Mouse (Mus musculus) neural tube, embryonic 13.5 days (tissue): ENCODE measurements around the gene Mmp7. TPM values are rescaled to one million over a fixed set of nuclear protein-coding genes. Genes with fewer than 3 reads are reported as not detected.

Source experiments
- ATAC-seq: fragments of 200-750 bp; cut with Nextera tagmentation; 2 replicates; pipeline ENCODE4 v1.8.0; 2017; ENCODE audit warnings: low read depth, mild to moderate bottlenecking, moderate TSS enrichment, moderate library complexity
- H3K27ac ChIP-seq: fragments of 300-500 bp; sonication (generic); replicated peaks from 2 replicates; pipeline ENCODE4 v1.5.1; 2015; ENCODE audit warnings: moderate library complexity, mild to moderate bottlenecking, inconsistent platforms
- H3K27me3 ChIP-seq: fragments of 300-500 bp; sonication (generic); 2 replicates; pipeline ENCODE4 v1.6.1; 2015; ENCODE audit warnings: mild to moderate bottlenecking, inconsistent platforms
- H3K36me3 ChIP-seq: fragments of 300-500 bp; sonication (generic); 2 replicates; pipeline ENCODE4 v1.6.1; 2015; ENCODE audit warnings: mild to moderate bottlenecking, inconsistent platforms
- H3K4me1 ChIP-seq: fragments of 300-500 bp; sonication (generic); replicated peaks from 2 replicates; pipeline ENCODE4 v1.6.1; 2015; ENCODE audit warnings: inconsistent platforms
- H3K4me2 ChIP-seq: fragments of 300-500 bp; sonication (generic); 2 replicates; pipeline ENCODE4 v1.6.1; 2015; ENCODE audit warnings: inconsistent platforms, mild to moderate bottlenecking, moderate library complexity
- H3K4me3 ChIP-seq: fragments of 300-500 bp; sonication (generic); 2 replicates; pipeline ENCODE4 v1.5.1; 2015; ENCODE audit warnings: mild to moderate bottlenecking, inconsistent platforms
- H3K9ac ChIP-seq: fragments of 300-500 bp; sonication (generic); 2 replicates; pipeline ENCODE4 v1.6.1; 2015; ENCODE audit warnings: moderate library complexity, mild to moderate bottlenecking, inconsistent platforms
- H3K9me3 ChIP-seq: fragments of 300-500 bp; sonication (generic); 2 replicates; pipeline ENCODE4 v1.6.1; 2016; ENCODE audit warnings: inconsistent platforms
- WGBS: fragments of 180-500 bp; shearing (Covaris S2); methylation state at CpG from one replicate; pipeline ENCODE4 v1.1.7; 2015; 5-methylcytosine and 5-hydroxymethylcytosine counted together
- polyA plus RNA-seq: library from polyadenylated mRNA; unstranded; fragments of >200 nt; fragmentation: Nextera tagmentation; extraction: Ambion mirVana; gene quantifications from 2 replicates; pipeline ENCODE4 v1.2.1, GENCODE M21; 2015

The Mmp7 gene
- polyA plus RNA-seq, 1 experiment from 2014 or later: not detected

DNA sequence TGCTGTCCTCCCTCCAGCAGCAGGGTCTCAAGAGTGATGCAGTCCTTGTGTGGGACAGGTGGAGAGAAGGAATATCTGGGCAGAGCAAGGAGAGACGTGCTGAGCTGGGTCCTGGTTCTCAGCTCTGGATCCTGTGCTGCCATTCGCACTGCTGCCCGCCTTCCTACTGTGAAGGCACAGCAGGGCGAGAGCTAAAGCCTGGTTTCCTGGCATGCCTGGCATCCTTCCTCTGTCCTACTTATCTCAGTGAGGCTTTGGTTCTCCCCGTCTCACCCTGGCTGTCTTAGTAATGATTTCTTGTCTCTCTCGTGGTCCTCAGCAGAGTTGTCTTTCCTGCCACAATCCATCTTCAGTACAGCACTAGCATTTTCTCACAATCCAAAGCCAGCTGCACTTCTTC is 2.1 kb upstream of the Mmp7 start:
- Histone ChIP-seq H3K4me1 (no peaks in the 10 kb centered on the region), H3K9ac (no peak overlapping the region), H3K27me3 (no peaks in the 10 kb centered on the region), H3K9me3 (no peaks in the 10 kb centered on the region), H3K36me3 (no peaks in the 10 kb centered on the region), H3K27ac (no peak overlapping the region), H3K4me2 (no peak overlapping the region), H3K4me3 (no peak overlapping the region)
- 68% methylated on average over 6 of the region's 6 CpGs for WGBS
- ATAC-seq: no peak

DNA sequence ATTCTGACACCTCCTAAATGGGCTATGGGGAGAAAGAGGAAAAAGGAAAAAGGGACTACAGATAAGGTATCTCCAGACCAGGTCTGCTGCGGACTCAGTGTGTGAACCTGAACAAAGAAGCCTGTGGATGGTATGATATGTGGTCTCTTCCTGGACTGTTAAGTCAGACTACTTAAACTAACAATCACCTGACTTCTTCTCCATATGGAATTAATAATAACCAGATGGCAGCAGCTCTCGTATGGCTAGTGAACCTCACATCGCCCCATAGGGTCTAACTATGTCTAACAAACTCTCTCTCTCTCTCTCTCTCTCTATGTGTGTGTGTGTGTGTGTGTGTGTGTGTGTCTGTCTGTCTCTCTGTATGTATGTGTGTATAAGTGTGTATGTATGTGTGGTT is 2.1 kb downstream of the Mmp7 start:
- 85% methylated on average over 3 of the region's 3 CpGs for WGBS
- Histone ChIP-seq H3K36me3 (no peaks in the 10 kb centered on the region), H3K27ac (no peak overlapping the region), H3K4me1 (no peaks in the 10 kb centered on the region), H3K27me3 (no peaks in the 10 kb centered on the region), H3K9me3 (no peaks in the 10 kb centered on the region), H3K4me3 (no peak overlapping the region), H3K9ac (no peak overlapping the region), H3K4me2 (no peak overlapping the region)
- no peak for ATAC-seq

DNA sequence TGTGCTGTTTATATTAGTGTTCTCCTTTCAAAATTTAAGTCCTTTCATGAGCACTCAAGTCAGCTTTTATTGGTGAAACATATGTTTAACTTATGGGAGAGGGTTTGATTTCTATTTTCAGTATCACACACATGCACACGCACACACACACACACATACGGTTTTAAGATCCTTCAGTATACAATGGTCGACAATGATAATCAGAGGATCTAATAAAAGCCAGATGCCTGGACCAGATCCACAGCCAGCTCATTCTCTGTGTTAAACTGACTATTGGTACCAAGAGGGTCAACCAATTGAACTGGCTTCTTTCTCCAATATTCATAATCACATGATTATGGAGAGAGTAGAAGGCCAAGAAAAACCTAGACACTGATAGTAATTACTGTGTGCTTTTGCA is 3.8 kb downstream of the Mmp7 start:
- H3K9ac ChIP-seq: no peak overlapping the region
- H3K4me2 ChIP-seq: no peak overlapping the region
- H3K4me1 ChIP-seq: no peaks in the 10 kb centered on the region
- no peak overlapping the region for H3K4me3 ChIP-seq
- no peaks in the 10 kb centered on the region for H3K27me3 ChIP-seq
- ATAC-seq: no peak
- no peak overlapping the region for H3K27ac ChIP-seq
- no peaks in the 10 kb centered on the region for H3K9me3 ChIP-seq
- no peaks in the 10 kb centered on the region for H3K36me3 ChIP-seq
- WGBS: 91% methylated on average over 3 of the region's 3 CpGs

DNA sequence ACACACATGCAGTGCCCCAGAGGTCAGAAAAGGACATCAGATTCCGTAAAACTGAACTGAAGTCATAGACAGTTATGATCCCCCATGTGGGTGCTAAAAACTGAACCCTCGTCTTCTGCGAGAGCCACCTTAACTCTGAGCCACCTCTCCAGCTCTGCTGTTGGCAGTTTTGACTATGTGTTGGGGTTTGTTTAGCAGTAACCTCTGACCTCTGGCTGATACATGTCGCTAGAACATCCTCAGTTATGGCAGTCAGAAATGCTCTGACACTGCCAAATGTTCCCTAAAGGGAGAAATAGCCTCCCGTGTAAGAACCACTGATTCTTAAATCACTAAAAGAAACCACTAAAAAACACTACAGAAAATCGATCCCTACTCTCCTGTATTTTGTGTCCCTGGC is 16.8 kb downstream of the Mmp7 start:
- Histone ChIP-seq H3K4me3 (no peak overlapping the region), H3K9me3 (no peaks in the 10 kb centered on the region), H3K27me3 (no peaks in the 10 kb centered on the region), H3K4me1 (no peaks in the 10 kb centered on the region), H3K36me3 (no peaks in the 10 kb centered on the region), H3K27ac (no peak overlapping the region), H3K4me2 (no peak overlapping the region), H3K9ac (no peak overlapping the region)
- ATAC-seq: no peak
- 75% methylated on average over 6 of the region's 6 CpGs for WGBS

DNA sequence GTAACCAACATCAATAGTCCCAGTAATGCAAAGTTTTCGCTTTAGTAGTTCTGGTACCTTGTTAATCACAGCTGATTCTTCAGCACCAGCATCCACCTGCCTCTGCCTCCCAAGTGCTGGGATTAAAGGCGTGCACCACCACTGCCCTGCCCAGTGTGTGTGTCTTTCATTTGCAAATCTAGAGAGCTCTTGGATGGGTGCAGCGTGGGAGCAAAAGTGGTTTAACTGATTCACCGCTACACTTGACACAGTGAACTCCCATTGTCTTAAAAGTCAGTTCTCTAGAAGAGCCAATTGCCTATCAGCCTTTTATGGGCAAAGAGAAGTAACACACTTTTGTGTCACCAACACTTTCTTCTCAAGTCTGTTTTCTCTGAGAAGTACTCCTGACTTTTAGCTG is 19.3 kb downstream of the Mmp7 start:
- no peaks in the 10 kb centered on the region for H3K27me3 ChIP-seq
- H3K36me3 ChIP-seq: no peaks in the 10 kb centered on the region
- ATAC-seq: no peak
- no peak overlapping the region for H3K9ac ChIP-seq
- H3K4me1 ChIP-seq: no peaks in the 10 kb centered on the region
- H3K4me2 ChIP-seq: no peak overlapping the region
- no peaks in the 10 kb centered on the region for H3K9me3 ChIP-seq
- no peak overlapping the region for H3K4me3 ChIP-seq
- no peak overlapping the region for H3K27ac ChIP-seq
- 70% methylated on average over 4 of the region's 4 CpGs for WGBS

DNA sequence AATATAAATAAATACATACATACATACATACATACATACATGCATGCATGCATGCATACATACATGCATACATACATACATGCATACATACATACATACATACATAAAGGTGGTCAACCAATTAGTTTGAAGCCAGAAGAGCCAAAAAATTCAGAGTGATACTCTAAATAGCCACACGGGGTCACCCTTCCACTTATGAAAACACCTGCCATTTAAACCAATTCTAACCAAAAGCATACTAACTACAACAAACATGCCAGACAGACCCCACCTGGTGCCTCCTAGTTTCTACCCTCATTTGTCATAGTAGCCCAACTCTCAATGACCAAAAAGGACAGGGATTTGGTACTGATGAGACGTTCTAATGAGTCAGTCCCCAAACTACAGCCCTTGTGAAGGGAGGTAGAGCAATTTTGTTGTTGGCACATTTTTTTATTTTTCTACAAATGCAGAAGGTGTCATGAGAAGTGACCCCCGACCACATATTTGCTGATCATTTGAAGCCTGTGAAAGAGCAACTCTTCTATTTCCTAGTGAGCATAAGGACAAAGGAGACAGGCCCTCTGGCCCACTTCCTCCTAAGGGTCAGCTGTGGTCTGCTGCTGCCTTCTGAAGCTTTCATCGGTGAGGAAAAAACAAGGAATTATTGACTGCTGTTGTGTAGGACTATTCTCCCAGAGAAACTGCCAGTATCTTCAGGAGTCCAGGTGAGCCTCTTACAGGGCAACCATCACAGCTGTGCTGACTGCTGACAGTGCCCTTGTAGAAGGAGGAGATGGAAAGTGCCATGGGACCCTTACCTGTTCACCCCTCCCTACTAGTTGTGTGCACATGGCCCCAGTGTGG is 22.4 kb downstream of the Mmp7 start:
- Histone ChIP-seq H3K27ac (no peak overlapping the region), H3K4me2 (no peak overlapping the region), H3K36me3 (no peaks in the 10 kb centered on the region), H3K27me3 (no peaks in the 10 kb centered on the region), H3K9me3 (no peaks in the 10 kb centered on the region), H3K4me3 (no peak overlapping the region), H3K4me1 (no peaks in the 10 kb centered on the region), H3K9ac (no peak overlapping the region)
- ATAC-seq: peak; percentile 36; the same call in 1 of the 2 replicates
- WGBS: 36% methylated on average over 4 of the region's 4 CpGs

DNA sequence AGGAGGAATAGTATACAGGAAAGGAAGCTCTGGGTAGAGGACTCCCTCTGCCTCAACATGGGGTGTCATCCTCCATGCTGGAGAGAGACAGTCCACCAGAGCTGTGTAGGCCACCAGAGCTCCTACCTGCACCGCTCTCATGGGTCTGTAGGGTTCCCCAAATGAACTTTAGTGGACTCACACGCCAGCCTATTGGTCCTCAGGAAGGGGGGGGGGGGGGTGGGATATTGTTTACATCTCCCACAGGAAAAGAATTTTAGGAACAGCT is 23.0 kb downstream of the Mmp7 start:
- H3K27ac ChIP-seq: no peak overlapping the region
- no peak overlapping the region for H3K9ac ChIP-seq
- no peak overlapping the region for H3K4me2 ChIP-seq
- no peaks in the 10 kb centered on the region for H3K4me1 ChIP-seq
- no peak for ATAC-seq
- no peaks in the 10 kb centered on the region for H3K9me3 ChIP-seq
- 69% methylated on average over 2 of the region's 2 CpGs for WGBS
- no peaks in the 10 kb centered on the region for H3K36me3 ChIP-seq
- H3K4me3 ChIP-seq: no peak overlapping the region
- H3K27me3 ChIP-seq: no peaks in the 10 kb centered on the region

DNA sequence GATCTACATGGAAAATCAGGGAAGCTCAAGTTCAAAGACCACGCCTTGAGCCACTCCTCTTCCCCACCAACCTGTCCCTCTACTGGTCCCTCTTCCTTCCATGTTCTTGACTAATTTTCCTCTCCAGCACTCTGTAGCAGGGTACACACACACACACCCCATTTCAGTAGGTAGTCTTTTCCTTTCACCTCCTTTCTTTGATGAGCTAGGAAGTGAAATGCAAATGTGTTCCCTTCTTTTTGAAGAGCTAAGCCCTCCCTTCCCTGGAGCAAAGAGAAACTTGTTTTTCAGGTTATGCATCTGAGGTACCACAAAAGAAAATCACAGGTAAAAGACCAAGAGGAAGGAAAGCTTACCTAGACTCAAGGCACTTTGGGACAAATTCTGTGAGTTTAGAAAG is 29.7 kb downstream of the Mmp7 start:
- no peak overlapping the region for H3K4me3 ChIP-seq
- no peaks in the 10 kb centered on the region for H3K9me3 ChIP-seq
- H3K36me3 ChIP-seq: no peaks in the 10 kb centered on the region
- no peak overlapping the region for H3K4me2 ChIP-seq
- ATAC-seq: no peak
- WGBS: 93% methylated on average over 1 of the region's 1 CpGs
- no peaks in the 10 kb centered on the region for H3K4me1 ChIP-seq
- no peak overlapping the region for H3K27ac ChIP-seq
- H3K27me3 ChIP-seq: no peaks in the 10 kb centered on the region
- H3K9ac ChIP-seq: no peak overlapping the region

DNA sequence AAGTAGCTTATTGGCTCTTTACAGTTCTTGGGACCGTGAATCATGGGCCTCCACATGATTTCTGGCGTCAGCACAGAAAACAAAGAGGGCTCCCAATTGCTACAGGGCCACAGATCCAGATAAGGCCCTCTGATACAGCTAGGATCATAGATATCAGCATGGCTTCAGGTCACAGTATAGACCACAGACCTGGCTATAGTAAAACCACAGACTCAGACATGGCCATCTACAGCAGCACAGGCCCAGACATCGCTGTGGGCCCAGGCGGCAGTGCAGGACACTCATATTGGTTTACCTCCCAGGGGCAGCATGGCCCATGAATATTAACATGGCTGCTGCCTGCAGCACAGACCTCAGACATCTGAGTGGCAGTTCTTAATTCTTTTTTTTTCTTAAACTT is 37.1 kb downstream of the Mmp7 start:
- H3K27me3 ChIP-seq: no peaks in the 10 kb centered on the region
- H3K4me2 ChIP-seq: no peak overlapping the region
- H3K27ac ChIP-seq: no peak overlapping the region
- 75% methylated on average over 4 of the region's 4 CpGs for WGBS
- no peaks in the 10 kb centered on the region for H3K9me3 ChIP-seq
- no peaks in the 10 kb centered on the region for H3K36me3 ChIP-seq
- ATAC-seq: no peak
- H3K4me3 ChIP-seq: no peak overlapping the region
- H3K4me1 ChIP-seq: no peaks in the 10 kb centered on the region
- no peak overlapping the region for H3K9ac ChIP-seq

DNA sequence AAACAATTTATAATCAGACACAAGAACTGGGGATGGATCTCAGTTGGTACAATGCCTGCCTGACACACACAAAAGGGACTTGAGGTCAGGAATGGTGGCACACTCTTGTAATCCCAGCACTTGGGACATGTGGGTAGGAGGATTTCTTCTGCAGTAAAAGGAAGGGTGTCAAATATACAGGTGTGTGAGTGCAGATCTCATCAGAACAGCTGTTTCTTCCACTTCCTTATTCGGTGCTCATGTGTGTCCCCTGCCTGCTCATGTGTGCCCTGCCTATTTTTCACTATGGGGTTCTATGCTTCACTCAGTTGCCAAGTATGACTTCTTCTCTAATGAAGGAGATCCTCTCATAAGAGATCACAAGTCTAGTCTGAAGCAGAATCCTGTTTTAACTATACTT is 50.8 kb downstream of the Mmp7 start:
- H3K4me3 ChIP-seq: no peak overlapping the region
- WGBS: 88% methylated on average over 1 of the region's 1 CpGs
- ATAC-seq: no peak
- no peaks in the 10 kb centered on the region for H3K27me3 ChIP-seq
- no peak overlapping the region for H3K27ac ChIP-seq
- no peaks in the 10 kb centered on the region for H3K36me3 ChIP-seq
- H3K4me1 ChIP-seq: no peaks in the 10 kb centered on the region
- H3K9ac ChIP-seq: no peak overlapping the region
- no peak overlapping the region for H3K4me2 ChIP-seq
- H3K9me3 ChIP-seq: no peaks in the 10 kb centered on the region

DNA sequence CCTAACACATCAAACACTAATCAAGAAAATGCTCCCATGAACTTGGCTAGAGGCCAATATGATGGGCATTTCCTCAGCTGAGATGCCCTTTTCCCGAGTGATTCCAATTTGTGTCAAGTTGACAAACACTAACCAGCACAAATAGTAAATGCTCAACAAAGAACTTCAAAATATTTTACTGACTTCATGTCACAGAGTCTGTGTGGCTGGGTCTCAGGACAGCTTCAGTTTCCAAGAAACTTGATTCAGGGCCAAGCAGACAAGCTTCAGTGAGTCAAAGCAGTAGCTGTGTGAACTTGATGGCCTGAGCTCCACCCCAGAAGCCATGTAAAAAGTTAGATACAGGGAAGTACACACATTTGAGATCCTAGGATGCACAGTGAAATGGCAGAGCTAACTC is 52.3 kb downstream of the Mmp7 start:
- no peaks in the 10 kb centered on the region for H3K4me1 ChIP-seq
- H3K27me3 ChIP-seq: no peaks in the 10 kb centered on the region
- no peak for ATAC-seq
- H3K36me3 ChIP-seq: no peaks in the 10 kb centered on the region
- no peak overlapping the region for H3K4me2 ChIP-seq
- H3K9ac ChIP-seq: no peak overlapping the region
- H3K9me3 ChIP-seq: no peaks in the 10 kb centered on the region
- H3K27ac ChIP-seq: no peak overlapping the region
- no peak overlapping the region for H3K4me3 ChIP-seq
- WGBS: 78% methylated on average over 1 of the region's 1 CpGs

DNA sequence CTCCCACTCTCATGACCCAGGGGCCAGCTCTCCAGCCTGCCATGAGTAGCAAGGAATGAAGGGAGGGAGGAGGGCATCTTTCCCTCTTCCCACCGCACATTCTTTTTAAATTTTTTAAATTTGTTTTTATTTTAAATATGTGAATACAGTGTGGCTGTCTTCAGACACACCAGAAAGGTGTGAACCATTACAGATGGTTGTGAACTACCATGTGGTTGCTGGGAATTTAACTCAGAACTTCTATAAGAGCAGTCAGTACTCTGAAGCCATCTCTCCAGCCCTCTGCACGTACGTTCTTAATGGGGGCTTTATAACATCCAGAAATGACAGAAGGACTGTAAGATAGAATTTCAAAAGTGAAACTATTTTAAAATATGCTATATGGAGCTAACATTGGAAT is 57.0 kb downstream of the Mmp7 start:
- no peak overlapping the region for H3K27ac ChIP-seq
- no peaks in the 10 kb centered on the region for H3K36me3 ChIP-seq
- 90% methylated on average over 3 of the region's 3 CpGs for WGBS
- H3K9ac ChIP-seq: no peak overlapping the region
- no peak overlapping the region for H3K4me3 ChIP-seq
- H3K4me2 ChIP-seq: no peak overlapping the region
- ATAC-seq: no peak
- H3K27me3 ChIP-seq: no peaks in the 10 kb centered on the region
- no peaks in the 10 kb centered on the region for H3K4me1 ChIP-seq
- H3K9me3 ChIP-seq: no peaks in the 10 kb centered on the region
